Mouse (Mus musculus): ENCODE measurements around the gene Pole2. TPM values are rescaled to one million over a fixed set of nuclear protein-coding genes. Genes with fewer than 3 reads are reported as not detected.
A peak's percentile ranks its signal among the peaks of the same experiment; 100 is the strongest.
"Not testable (repeated sequence)": the region's sequence is repeated elsewhere in the genome, so short reads cannot be mapped to it uniquely, and the experiment has no call there.

Gene Pole2
- total RNA-seq, 2 experiments from 2014 or later = 0.99 to 1.3 TPM

DNA sequence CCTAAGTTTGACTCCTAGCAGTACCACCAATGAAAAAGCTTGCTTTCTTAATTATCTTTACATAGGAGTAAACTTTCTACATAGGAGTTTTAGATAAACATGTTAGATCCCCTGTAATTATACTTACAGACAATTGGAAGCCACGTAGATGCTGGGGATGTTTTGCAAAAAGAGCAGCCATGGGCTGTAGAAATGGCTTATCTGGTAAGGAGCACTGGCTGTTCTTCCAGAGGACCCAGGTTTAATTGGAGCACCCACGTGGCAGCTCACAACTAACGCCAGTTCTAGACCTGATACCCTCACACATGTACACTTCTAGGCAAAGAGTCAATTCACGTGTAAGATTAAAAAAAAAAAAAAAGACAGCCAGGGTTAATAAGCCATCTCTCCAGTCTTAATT, 46.2 kb downstream of the Pole2 start:
- no peak for DNase-seq (ENCODE audit: low spot score in 2 of 2)

DNA sequence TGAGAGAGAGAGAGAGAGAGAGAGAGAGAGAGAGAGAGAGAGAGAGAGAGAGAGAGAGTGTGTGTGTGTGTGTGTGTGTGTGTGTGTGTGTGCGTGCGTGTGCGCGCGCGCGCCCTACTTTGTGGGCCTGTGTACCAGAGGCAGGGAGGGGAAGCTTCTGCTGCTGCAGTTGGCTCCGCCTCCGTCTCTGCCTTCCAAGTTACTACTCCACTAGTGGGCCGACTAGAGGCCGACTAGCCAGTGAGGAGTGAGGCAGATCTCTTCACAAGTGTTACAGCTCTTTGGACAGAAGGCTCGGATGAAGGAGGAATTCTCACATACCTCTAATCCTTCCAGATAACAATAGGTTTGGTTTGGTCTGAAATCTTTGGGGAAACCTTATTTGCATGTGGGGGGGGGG, 48.6 kb downstream of the Pole2 start:
- no peak for DNase-seq (ENCODE audit: low spot score in 2 of 2)

- DNase-seq (ENCODE audit: low spot score in 2 of 2) = no peak
Observed at GRCm38 (mm10) chr12:69177526-69177925, 50.5 kb downstream of the Pole2 start.

- DNase-seq (ENCODE audit: low spot score in 2 of 2) = no peak
Observed at GRCm38 (mm10) chr12:69175975-69176374, 52.0 kb downstream of the Pole2 start.

DNA sequence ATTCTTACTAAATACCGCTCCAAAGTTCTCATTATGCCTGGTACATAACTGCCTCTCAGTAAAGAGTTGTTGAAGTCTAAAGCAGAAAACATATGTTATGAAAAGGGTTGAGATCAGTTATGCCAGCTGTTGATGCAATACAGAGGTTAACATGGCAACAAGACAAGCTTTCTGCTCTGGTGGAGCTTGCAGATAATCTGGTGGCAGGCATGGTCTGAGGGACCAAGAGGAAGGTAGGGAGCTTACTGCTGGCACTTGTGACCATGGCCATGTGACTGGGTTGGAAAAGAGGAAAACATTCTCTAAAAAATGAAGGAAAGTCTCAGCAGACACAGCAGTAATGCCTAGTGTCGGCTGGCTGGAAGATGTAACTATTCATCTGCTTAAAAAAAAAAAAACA, 56.7 kb downstream of the Pole2 start:
- DNase-seq (ENCODE audit: low spot score in 2 of 2) = no peak

- DNase-seq (ENCODE audit: low spot score in 2 of 2) = peak; percentile 80 to 82
Observed at GRCm38 (mm10) chr12:69168461-69169106, 59.4 kb downstream of the Pole2 start, which contains the start of gene Lrr1. TSS of gene Lrr1 (plus strand) at chr12:69168814.

DNA sequence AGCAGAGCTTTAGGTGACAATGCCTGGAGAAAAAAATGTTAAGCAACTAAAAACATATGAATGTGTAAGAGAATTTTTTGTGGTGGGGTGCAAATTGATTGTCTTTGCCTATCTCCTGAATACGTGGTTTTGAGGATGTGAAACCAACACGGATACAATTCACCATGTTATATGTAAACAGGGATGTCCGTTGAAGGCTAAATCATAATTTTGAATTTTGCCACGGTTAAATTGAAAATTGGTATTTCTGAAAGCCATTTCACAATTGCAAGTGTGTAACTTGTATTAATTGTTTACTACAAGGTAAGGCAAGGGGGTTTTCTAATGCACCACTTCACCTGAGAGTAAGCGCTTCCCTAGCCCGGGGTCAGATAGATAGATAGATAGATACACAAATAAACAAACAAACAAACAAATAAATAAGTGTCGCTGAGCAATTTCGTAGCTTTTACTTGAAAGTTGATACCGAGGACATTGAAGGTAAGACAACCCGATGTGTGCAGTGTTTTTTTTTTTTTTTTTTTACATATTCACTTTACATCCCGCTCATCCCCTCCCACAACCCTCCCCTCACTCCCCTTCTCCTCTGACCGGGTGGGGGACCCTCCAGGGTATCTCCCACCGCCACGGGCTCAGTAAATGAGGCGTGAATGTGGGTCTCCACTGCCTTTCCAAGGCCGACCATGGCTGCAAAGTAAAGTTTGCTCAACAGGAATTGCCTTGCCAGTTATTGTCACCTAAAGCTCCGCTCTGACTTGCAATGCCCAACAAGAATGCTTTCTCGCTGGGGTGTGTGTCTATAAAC, 60.1 kb downstream of the Pole2 start:
- no peak for DNase-seq (ENCODE audit: low spot score in 2 of 2)

GRCm38 (mm10) chr12:69166861-69167581, 61.0 kb downstream of the Pole2 start:
- DNase-seq (ENCODE audit: low spot score in 2 of 2) = not testable (repeated sequence)

DNA sequence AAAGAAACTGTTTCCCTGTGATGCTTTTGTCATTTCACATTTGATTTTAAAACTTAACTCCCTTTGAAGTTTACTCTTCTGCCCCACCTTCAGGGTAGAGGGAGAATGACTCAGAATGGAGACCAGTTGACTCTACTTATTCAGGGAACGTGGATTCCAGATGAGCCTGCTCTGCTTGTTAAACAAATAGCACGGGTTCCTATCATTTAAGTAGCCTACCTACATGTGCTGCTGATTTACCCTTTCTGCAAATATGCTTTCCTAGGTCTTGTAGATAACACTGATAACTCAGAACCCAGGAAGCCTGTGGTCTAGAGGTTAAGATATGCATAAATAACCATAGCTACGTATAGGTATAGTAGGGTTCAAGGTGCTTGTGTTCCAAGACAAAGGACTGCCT, 63.1 kb downstream of the Pole2 start:
- no peak for DNase-seq (ENCODE audit: low spot score in 2 of 2)

DNA sequence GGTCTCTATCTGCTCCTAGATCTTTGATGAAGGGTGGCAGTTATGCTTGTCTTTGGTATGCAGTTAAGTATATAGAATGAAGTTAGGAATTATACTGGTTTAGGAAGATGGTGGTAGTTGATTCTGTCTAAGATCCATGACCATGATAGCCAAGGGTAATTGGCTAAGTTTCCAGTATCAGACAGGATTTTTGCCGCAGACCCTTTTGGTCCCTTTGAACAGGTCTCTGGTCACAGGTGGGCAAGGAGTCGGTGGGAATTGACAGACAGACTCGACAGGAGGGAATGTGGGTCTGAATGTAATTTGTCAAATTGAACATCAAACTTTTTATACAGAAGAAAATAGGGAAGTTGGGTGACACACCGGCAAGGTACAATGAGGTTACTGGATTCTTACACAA, 64.4 kb downstream of the Pole2 start:
- not testable (repeated sequence) for DNase-seq (ENCODE audit: low spot score in 2 of 2)

GRCm38 (mm10) chr12:69160677-69161076, 67.3 kb downstream of the Pole2 start:
- not testable (repeated sequence) for DNase-seq (ENCODE audit: low spot score in 2 of 2)

DNA sequence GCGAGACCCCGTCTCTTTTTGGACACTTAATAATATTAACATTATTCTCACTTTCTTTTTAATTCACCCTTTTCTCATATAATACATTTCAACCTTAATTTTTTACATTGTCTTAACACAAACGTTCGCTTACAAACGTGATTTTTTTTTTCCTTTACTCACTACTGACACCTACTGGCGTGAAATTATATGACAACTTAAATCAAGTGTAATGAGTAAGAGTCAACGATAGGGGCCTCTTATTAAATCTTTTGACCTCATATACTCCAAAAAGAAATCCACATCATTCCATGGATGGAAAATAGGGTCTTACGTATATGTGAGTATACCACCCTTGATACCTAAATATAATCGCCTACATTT, 68.4 kb downstream of the Pole2 start:
- no peak for DNase-seq (ENCODE audit: low spot score in 2 of 2)

GRCm38 (mm10) chr12:69158765-69159577, 69.0 kb downstream of the Pole2 start, which contains the start of gene Rps29:
TSS of gene Rps29 (minus strand) at chr12:69159186.
- DNase-seq (ENCODE audit: low spot score in 2 of 2) = peak; percentile 95 to 97

GRCm38 (mm10) chr12:69158366-69158764, 69.6 kb downstream of the Pole2 start:
- DNase-seq (ENCODE audit: low spot score in 2 of 2) = no peak

DNA sequence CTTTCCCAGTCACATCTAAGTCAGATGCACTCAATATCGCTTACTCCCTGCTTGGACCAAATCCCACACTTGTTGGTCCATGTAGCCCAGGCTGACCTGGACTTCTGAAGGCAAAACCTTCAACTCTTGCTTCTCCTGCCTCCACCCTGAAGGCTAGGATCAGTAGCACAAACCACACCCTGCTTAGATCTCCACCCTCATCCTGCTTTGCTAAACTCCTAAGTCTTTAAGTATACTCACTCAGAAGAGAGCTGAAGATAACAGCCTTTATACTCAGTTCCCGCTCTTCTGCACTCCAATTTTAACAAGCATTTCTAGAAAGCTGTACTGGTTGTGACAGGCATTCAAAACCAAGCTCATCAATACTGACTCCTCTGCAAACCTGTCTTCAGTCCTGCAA, 70.9 kb downstream of the Pole2 start:
- no peak for DNase-seq (ENCODE audit: low spot score in 2 of 2)

- DNase-seq (ENCODE audit: low spot score in 2 of 2) = no peak
Observed at GRCm38 (mm10) chr12:69156436-69156835, 71.6 kb downstream of the Pole2 start.

DNA sequence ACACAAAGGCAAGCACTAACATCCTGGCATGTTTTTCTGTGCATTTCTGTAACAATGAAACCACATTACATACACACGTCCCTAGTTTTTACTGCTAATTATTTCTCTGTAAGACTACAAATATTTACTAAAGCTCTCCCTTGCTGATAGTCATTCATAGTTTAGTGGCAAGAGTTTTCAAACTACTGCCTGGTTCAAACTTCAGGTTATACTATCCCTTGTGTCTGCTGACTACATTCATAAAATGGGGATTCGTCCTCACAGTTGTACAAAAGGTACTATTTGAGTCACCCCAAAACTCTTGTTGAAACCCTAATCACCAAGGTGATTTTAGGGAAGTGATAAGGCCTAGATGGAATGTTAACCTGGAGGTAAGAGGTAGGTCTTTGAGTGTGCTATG, 72.1 kb downstream of the Pole2 start:
- DNase-seq (ENCODE audit: low spot score in 2 of 2) = no peak

All from adrenal gland, adult 18-20 months (tissue).